Mouse (Mus musculus) heart, embryonic 10.5 days (tissue): ENCODE data around the gene Spdya. TPM values are rescaled to one million over a fixed set of nuclear protein-coding genes. Genes with fewer than 3 reads are reported as not detected.
A peak's percentile ranks its signal among the peaks of the same experiment; 100 is the strongest.
"Not testable (repeated sequence)": the region's sequence is repeated elsewhere in the genome, so short reads cannot be mapped to it uniquely, and the experiment has no call there.

Experiments
- DNase-seq: peaks from one replicate; pipeline ENCODE4 v3.0.0-alpha.2; 2017; ENCODE audit warnings: low spot score
- H3K27ac ChIP-seq: fragments of 300-500 bp; sonication (generic); 2 replicates; pipeline ENCODE4 v1.5.1; 2016; ENCODE audit warnings: mild to moderate bottlenecking
- H3K27me3 ChIP-seq: fragments of 300-500 bp; sonication (generic); 2 replicates; pipeline ENCODE4 v1.6.1; 2016; ENCODE audit warnings: mild to moderate bottlenecking; ENCODE audit not compliant: poor library complexity, insufficient read depth, severe bottlenecking
- H3K36me3 ChIP-seq: fragments of 300-500 bp; sonication (generic); 2 replicates; pipeline ENCODE4 v1.6.1; 2016; ENCODE audit warnings: mild to moderate bottlenecking, moderate library complexity
- H3K4me1 ChIP-seq: fragments of 300-500 bp; sonication (generic); 2 replicates; pipeline ENCODE4 v1.6.1; 2016; ENCODE audit warnings: mild to moderate bottlenecking
- H3K4me3 ChIP-seq: fragments of 300-500 bp; sonication (generic); 2 replicates; pipeline ENCODE4 v1.5.1; 2016; ENCODE audit warnings: mild to moderate bottlenecking, moderate library complexity
- H3K9me3 ChIP-seq: fragments of 300-500 bp; sonication (generic); 2 replicates; pipeline ENCODE4 v1.6.1; 2016; ENCODE audit warnings: mild to moderate bottlenecking, moderate library complexity
- WGBS: fragments of 180-500 bp; shearing (Covaris S2); methylation state at CpG from one replicate; pipeline ENCODE4 v1.1.7; 2016; 5-methylcytosine and 5-hydroxymethylcytosine counted together
- polyA plus RNA-seq: library from polyadenylated mRNA; unstranded; fragments of >200 nt; fragmentation: Nextera tagmentation; extraction: Ambion mirVana; gene quantifications from 2 replicates; pipeline ENCODE4 v1.2.1, GENCODE M21; 2016

The Spdya gene
- 0.48 and 0.57 TPM in 2 replicates for polyA plus RNA-seq

GRCm38 (mm10) chr17:71551757-71552451 lies at the start of gene Spdya:
Gene Spdya (plus strand): TSS chr17:71552061.
- H3K27me3 ChIP-seq: peaks cover 36% of the 10 kb centered on the region
- under 1% methylated on average over 72 of the region's 78 CpGs for WGBS
- H3K36me3 ChIP-seq: no peaks in the 10 kb centered on the region
- H3K4me1 ChIP-seq: peaks cover 14% of the 10 kb centered on the region
- DNase-seq: peak; percentile 92
- H3K27ac ChIP-seq: peak within 1 kb of the TSS; percentile 87
- H3K4me3 ChIP-seq: peak within 1 kb of the TSS; percentile 94
- no peaks in the 10 kb centered on the region for H3K9me3 ChIP-seq

GRCm38 (mm10) chr17:71506832-71507231 lies 45.0 kb upstream of the Spdya start:
- WGBS: 85% methylated on average over 8 of the region's 8 CpGs
- H3K9me3 ChIP-seq: no peaks in the 10 kb centered on the region
- H3K27ac ChIP-seq: no peak overlapping the region
- peaks cover 93% of the 10 kb centered on the region for H3K36me3 ChIP-seq
- H3K27me3 ChIP-seq: no peaks in the 10 kb centered on the region
- no peak for DNase-seq
- no peaks in the 10 kb centered on the region for H3K4me1 ChIP-seq
- no peak overlapping the region for H3K4me3 ChIP-seq

- DNase-seq: no peak
- H3K27ac ChIP-seq: no peak overlapping the region
- 94% methylated on average over 11 of the region's 11 CpGs for WGBS
- no peaks in the 10 kb centered on the region for H3K9me3 ChIP-seq
- peaks cover 94% of the 10 kb centered on the region for H3K36me3 ChIP-seq
- H3K27me3 ChIP-seq: no peaks in the 10 kb centered on the region
- H3K4me1 ChIP-seq: no peaks in the 10 kb centered on the region
- H3K4me3 ChIP-seq: no peak overlapping the region
Measured at GRCm38 (mm10) chr17:71510297-71510696, 41.6 kb upstream of the Spdya start.

GRCm38 (mm10) chr17:71526302-71526708 lies 25.6 kb upstream of the Spdya start:
- Histone ChIP-seq H3K27me3 (no peaks in the 10 kb centered on the region), H3K9me3 (no peaks in the 10 kb centered on the region), H3K36me3 (peaks cover 16% of the 10 kb centered on the region; the same call in 1 of the 2 replicates), H3K4me1 (peaks cover 13% of the 10 kb centered on the region), H3K27ac (peak overlapping the region; percentile 96), H3K4me3 (peak overlapping the region; percentile 77)
- WGBS: under 1% methylated on average over 13 of the region's 13 CpGs
- no peak for DNase-seq

- Histone ChIP-seq H3K4me3 (peak within 1 kb of the TSS; percentile 77), H3K4me1 (peaks cover 13% of the 10 kb centered on the region), H3K9me3 (no peaks in the 10 kb centered on the region), H3K27me3 (no peaks in the 10 kb centered on the region), H3K36me3 (peaks cover 13% of the 10 kb centered on the region; the same call in 1 of the 2 replicates), H3K27ac (peak within 1 kb of the TSS; percentile 96)
- under 1% methylated on average over 66 of the region's 66 CpGs for WGBS
- DNase-seq: peak; percentile 97
Measured at GRCm38 (mm10) chr17:71526711-71527564, 24.9 kb upstream of the Spdya start, which contains the start of gene Ndc80. Gene Ndc80 (minus strand): TSS chr17:71526857.

- H3K36me3 ChIP-seq: peaks cover 6% of the 10 kb centered on the region; the same call in 1 of the 2 replicates
- DNase-seq: no peak
- H3K27ac ChIP-seq: no peak overlapping the region
- no peak overlapping the region for H3K4me3 ChIP-seq
- no peaks in the 10 kb centered on the region for H3K9me3 ChIP-seq
- peaks cover 13% of the 10 kb centered on the region for H3K4me1 ChIP-seq
- H3K27me3 ChIP-seq: no peaks in the 10 kb centered on the region
Measured at GRCm38 (mm10) chr17:71528042-71528441, 23.8 kb upstream of the Spdya start.

GRCm38 (mm10) chr17:71535595-71535994 lies 16.3 kb upstream of the Spdya start:
- not testable (repeated sequence) for H3K36me3 ChIP-seq, H3K27ac ChIP-seq, H3K4me3 ChIP-seq, DNase-seq, H3K9me3 ChIP-seq, H3K4me1 ChIP-seq, H3K27me3 ChIP-seq
- 60% methylated on average over 1 of the region's 1 CpGs for WGBS

GRCm38 (mm10) chr17:71537164-71537563 lies 14.7 kb upstream of the Spdya start:
- H3K4me3 ChIP-seq: no peak overlapping the region
- no peaks in the 10 kb centered on the region for H3K36me3 ChIP-seq
- H3K9me3 ChIP-seq: no peaks in the 10 kb centered on the region
- 78% methylated on average over 3 of the region's 3 CpGs for WGBS
- no peak for DNase-seq
- H3K27ac ChIP-seq: no peak overlapping the region
- no peaks in the 10 kb centered on the region for H3K4me1 ChIP-seq
- H3K27me3 ChIP-seq: no peaks in the 10 kb centered on the region

- H3K4me3 ChIP-seq: no peak overlapping the region
- DNase-seq: no peak
- H3K9me3 ChIP-seq: no peaks in the 10 kb centered on the region
- no peaks in the 10 kb centered on the region for H3K36me3 ChIP-seq
- H3K27me3 ChIP-seq: peaks cover 27% of the 10 kb centered on the region
- no peak overlapping the region for H3K27ac ChIP-seq
- 17% methylated on average over 1 of the region's 1 CpGs for WGBS
- H3K4me1 ChIP-seq: peaks cover 14% of the 10 kb centered on the region
Measured at GRCm38 (mm10) chr17:71548586-71548985, 3.3 kb upstream of the Spdya start.

- Histone ChIP-seq H3K4me3 (peak overlapping the region; percentile 94), H3K36me3 (no peaks in the 10 kb centered on the region), H3K4me1 (peaks cover 14% of the 10 kb centered on the region), H3K27ac (peak overlapping the region; percentile 87), H3K9me3 (no peaks in the 10 kb centered on the region), H3K27me3 (peaks cover 36% of the 10 kb centered on the region)
- WGBS: 10% methylated on average over 6 of the region's 6 CpGs
- DNase-seq: no peak
Measured at GRCm38 (mm10) chr17:71551350-71551749, 511 bp upstream of the Spdya start.

- peak overlapping the region; percentile 94 for H3K4me3 ChIP-seq
- H3K36me3 ChIP-seq: no peaks in the 10 kb centered on the region
- no peaks in the 10 kb centered on the region for H3K9me3 ChIP-seq
- 9% methylated on average over 11 of the region's 11 CpGs for WGBS
- H3K4me1 ChIP-seq: peaks cover 14% of the 10 kb centered on the region
- H3K27me3 ChIP-seq: peaks cover 36% of the 10 kb centered on the region
- no peak for DNase-seq
- no peak overlapping the region for H3K27ac ChIP-seq
Measured at GRCm38 (mm10) chr17:71552901-71553300, 1.0 kb downstream of the Spdya start.

- H3K27ac ChIP-seq: no peak overlapping the region
- H3K4me3 ChIP-seq: no peak overlapping the region
- no peak for DNase-seq
- no peaks in the 10 kb centered on the region for H3K9me3 ChIP-seq
- H3K36me3 ChIP-seq: no peaks in the 10 kb centered on the region
- no peaks in the 10 kb centered on the region for H3K4me1 ChIP-seq
- no peaks in the 10 kb centered on the region for H3K27me3 ChIP-seq
Measured at GRCm38 (mm10) chr17:71561631-71562030, 9.8 kb downstream of the Spdya start.

GRCm38 (mm10) chr17:71579176-71579705 lies 27.4 kb downstream of the Spdya start:
- no peak overlapping the region for H3K4me3 ChIP-seq
- H3K27me3 ChIP-seq: no peaks in the 10 kb centered on the region
- WGBS: 74% methylated on average over 1 of the region's 1 CpGs
- no peaks in the 10 kb centered on the region for H3K36me3 ChIP-seq
- no peaks in the 10 kb centered on the region for H3K9me3 ChIP-seq
- DNase-seq: no peak
- no peak overlapping the region for H3K27ac ChIP-seq
- no peaks in the 10 kb centered on the region for H3K4me1 ChIP-seq
